Mouse (Mus musculus): ENCODE results near the gene Tsen54. TPM values are rescaled to one million over a fixed set of nuclear protein-coding genes. Genes with fewer than 3 reads are reported as not detected.

Tsen54 gene
- 21.7 and 39.4 TPM in 2 replicates for polyA plus RNA-seq (2012; rRNA removed; ENCODE audit: low replicate concordance)

GRCm38 (mm10) chr11:115814605-115815450 lies at the start of gene Tsen54:
Gene Tsen54, plus strand, starts transcription at chr11:115814724.

DNA sequence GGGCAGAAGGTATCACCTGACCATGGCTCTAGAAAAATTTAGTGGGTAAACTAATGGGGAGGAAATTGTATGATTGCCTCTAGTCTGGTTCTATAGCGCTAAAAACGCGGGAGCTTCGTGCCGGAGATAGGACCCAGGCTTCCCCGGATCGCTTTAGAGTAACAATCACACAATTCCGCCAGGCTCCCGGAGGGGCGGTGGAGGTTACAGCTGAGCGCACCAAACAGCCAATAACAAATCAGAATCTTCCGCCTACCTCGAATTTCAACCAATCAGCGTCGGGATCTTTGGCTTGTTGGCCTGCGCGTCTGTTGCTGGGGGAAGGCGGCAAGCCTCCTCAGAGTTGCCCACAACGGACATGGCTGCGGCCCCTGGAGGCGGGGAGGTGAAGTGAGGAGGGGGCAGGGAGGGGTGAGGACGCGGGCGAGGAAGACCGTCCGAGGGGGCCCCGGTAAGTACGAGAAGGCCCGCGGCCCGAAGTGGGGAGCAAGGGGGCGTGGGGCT lies 49.4 kb upstream of the Tsen54 start, which contains the start of gene Tmem94:
TSS of gene Tmem94 (plus strand) at position 331 of the 504 bp plus-strand sequence.

DNA sequence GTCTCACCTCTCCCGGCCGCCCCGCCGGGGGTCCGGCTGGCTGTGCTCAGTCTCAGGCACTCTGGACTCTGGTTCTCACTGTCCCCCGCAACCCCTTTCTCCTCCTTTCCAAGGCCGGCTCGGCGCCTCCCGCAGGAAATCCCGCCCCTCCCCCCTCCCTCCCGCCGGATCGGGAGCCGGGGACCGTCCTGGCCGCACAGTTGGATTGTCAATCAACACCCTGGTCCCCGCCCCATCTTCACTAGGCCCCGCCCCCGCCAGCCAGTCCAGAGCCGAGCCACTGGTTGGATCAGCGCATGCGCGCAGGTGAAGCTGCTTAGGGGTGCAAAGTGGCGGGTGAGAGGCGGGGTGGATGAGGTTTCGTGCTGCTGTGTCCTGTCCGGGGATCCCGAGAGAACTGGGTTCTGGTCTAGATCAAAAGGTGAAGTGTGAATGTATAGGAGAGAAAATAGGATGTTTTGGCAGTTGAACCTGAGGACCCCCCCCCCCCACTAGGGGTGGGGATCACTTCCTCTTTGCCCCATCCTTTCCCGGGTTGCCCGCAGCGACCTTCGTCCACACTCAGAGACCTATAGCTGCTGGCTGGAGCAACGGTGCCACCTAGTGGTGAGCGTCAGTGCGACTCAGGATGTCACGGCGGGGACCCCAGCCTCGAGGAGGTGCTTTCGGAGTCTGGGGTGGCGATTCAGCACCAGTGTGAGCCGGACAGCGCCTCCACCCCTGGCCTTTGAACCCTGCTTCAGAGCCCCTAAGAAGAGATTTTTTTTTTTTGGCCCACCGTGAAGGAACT lies 822 bp upstream of the Tsen54 start, which contains the start of gene Caskin2:
TSS of gene Caskin2 (minus strand) at position 133 of the 790 bp plus-strand sequence.

GRCm38 (mm10) chr11:115823774-115824740 lies 9.5 kb downstream of the Tsen54 start, which contains the start of gene Llgl2:
Gene Llgl2, plus strand, starts transcription at chr11:115824049.

GRCm38 (mm10) chr11:115858354-115858753 lies 43.8 kb downstream of the Tsen54 start, which contains the start of gene Myo15b:
Gene Myo15b, plus strand, starts transcription at chr11:115858406.

Other genes with a start within 250 kb of the Tsen54 start
- gene Mrps7, start 210.8 kb upstream of the Tsen54 start, polyA plus RNA-seq (2012; rRNA removed; ENCODE audit: low replicate concordance): 39.6 and 50.1 TPM in 2 replicates
- 20.5 and 33.9 TPM in 2 replicates for gene Gga3, start 210.7 kb upstream of the Tsen54 start, polyA plus RNA-seq (2012; rRNA removed; ENCODE audit: low replicate concordance)
- 113 and 166 TPM in 2 replicates for gene Mif4gd, start 201.8 kb upstream of the Tsen54 start, polyA plus RNA-seq (2012; rRNA removed; ENCODE audit: low replicate concordance)
- 129 and 302 TPM in 2 replicates for gene Slc25a19, start 186.4 kb upstream of the Tsen54 start, polyA plus RNA-seq (2012; rRNA removed; ENCODE audit: low replicate concordance)
- 40.9 and 45.7 TPM in 2 replicates for gene Grb2, start 106.1 kb upstream of the Tsen54 start, polyA plus RNA-seq (2012; rRNA removed; ENCODE audit: low replicate concordance)
- 52.5 and 77.3 TPM in 2 replicates for gene Tmem94, start 49.3 kb upstream of the Tsen54 start, polyA plus RNA-seq (2012; rRNA removed; ENCODE audit: low replicate concordance)
- 39.5 and 48.4 TPM in 2 replicates for gene Caskin2, start 1.1 kb upstream of the Tsen54 start, polyA plus RNA-seq (2012; rRNA removed; ENCODE audit: low replicate concordance)
- 16.3 and 41.0 TPM in 2 replicates for gene Llgl2, start 9.3 kb downstream of the Tsen54 start, polyA plus RNA-seq (2012; rRNA removed; ENCODE audit: low replicate concordance)
- gene Myo15b, start 43.7 kb downstream of the Tsen54 start, polyA plus RNA-seq (2012; rRNA removed; ENCODE audit: low replicate concordance): 0.13 and 0.39 TPM in 2 replicates
- 2.2 and 5.1 TPM in 2 replicates for gene Smim5, start 85.2 kb downstream of the Tsen54 start, polyA plus RNA-seq (2012; rRNA removed; ENCODE audit: low replicate concordance)
- gene Smim6, start 97.3 kb downstream of the Tsen54 start, polyA plus RNA-seq (2012; rRNA removed; ENCODE audit: low replicate concordance): 0.16 and 0.94 TPM in 2 replicates
- gene Sap30bp, start 118.6 kb downstream of the Tsen54 start, polyA plus RNA-seq (2012; rRNA removed; ENCODE audit: low replicate concordance): 20.3 and 29.8 TPM in 2 replicates
- gene Recql5, start 118.8 kb downstream of the Tsen54 start, polyA plus RNA-seq (2012; rRNA removed; ENCODE audit: low replicate concordance): 19.0 and 25.1 TPM in 2 replicates
- gene Itgb4, start 160.0 kb downstream of the Tsen54 start, polyA plus RNA-seq (2012; rRNA removed; ENCODE audit: low replicate concordance): 5.8 and 15.3 TPM in 2 replicates
- gene Galk1, start 198.0 kb downstream of the Tsen54 start, polyA plus RNA-seq (2012; rRNA removed; ENCODE audit: low replicate concordance): 26.1 and 53.1 TPM in 2 replicates
- 78.9 and 242 TPM in 2 replicates for gene H3f3b, start 213.2 kb downstream of the Tsen54 start, polyA plus RNA-seq (2012; rRNA removed; ENCODE audit: low replicate concordance)
- 23.6 and 56.2 TPM in 2 replicates for gene Unk, start 215.6 kb downstream of the Tsen54 start, polyA plus RNA-seq (2012; rRNA removed; ENCODE audit: low replicate concordance)